ENCODE assay signal across 13 mouse cellular contexts in genomic region chr17:44077843-44078160, GRCm38 (mm10).
"Had no signal": no experiment of that assay in that cellular context is flagged by ENCODE, and none has a peak within 500 bp of the region (broad histone marks: within the 10 kb centered on the region; RNA-seq: fewer than 3 reads in every experiment).

No protein-coding gene starts in this region.

- H3K36me3 ChIP-seq: limb, embryonic 15.5 days had no signal

- H3K4me3 ChIP-seq: myocyte had no signal

- DNase-seq: kidney, postnatal 14 days; kidney, postnatal 4 days; left cerebral cortex, postnatal 4 days; liver, postnatal 0 days; lung, embryonic 14.5 days; lung, postnatal 36 days; thymus, postnatal 25 days had no signal

- H3K27me3 ChIP-seq: limb, embryonic 12.5 days; limb, embryonic 15.5 days; midbrain, embryonic 13.5 days; neural tube, embryonic 13.5 days had no signal

- H3K9me3 ChIP-seq: limb, embryonic 12.5 days; limb, embryonic 15.5 days; midbrain, embryonic 13.5 days; neural tube, embryonic 13.5 days had no signal

- H3K9ac ChIP-seq: limb, embryonic 12.5 days; limb, embryonic 15.5 days; liver, embryonic 14.5 days; liver, postnatal 0 days had no signal

- H3K4me1 ChIP-seq: limb, embryonic 12.5 days had no signal

- H3K27ac ChIP-seq: limb, embryonic 12.5 days; limb, embryonic 15.5 days; liver, embryonic 14.5 days had no signal
